Mouse (Mus musculus) gastrocnemius, postnatal 36 days (tissue): ENCODE data around the gene Cipc. TPM values are rescaled to one million over a fixed set of nuclear protein-coding genes. Genes with fewer than 3 reads are reported as not detected.

Experiments used
- DNase-seq, 2 experiments: peaks; one replicate each; pipeline ENCODE4 v3.0.0; 2022
- intact Hi-C: fragments of 180-260 bp; cut with DNase I; formaldehyde crosslinking; loops from one replicate; pipeline ENCODE4 v1.15.1; 2025
- long read RNA-seq, 2 experiments: library from polyadenylated mRNA; stranded (forward); transcript quantifications; one replicate each; pipeline ENCODE4 v2.0.0; 2021
- total RNA-seq, 2 experiments: library from RNA; stranded (reverse); gene quantifications; 2 replicates each; pipeline ENCODE4 v1.2.3; 2021

The Cipc gene
- 10 to 100 TPM; 26.3 to 30.3 TPM for total RNA-seq
- long read RNA-seq, experiment 1, full-length matches to known transcripts: 2 of 9 reads
- long read RNA-seq, experiment 1, partial matches to known transcripts: 2 of 9 reads
- long read RNA-seq, experiment 1, other reads (novel, unspliced or antisense): 5 of 9 reads
- long read RNA-seq, experiment 2, full-length matches to known transcripts: 5 of 8 reads
- long read RNA-seq, experiment 2, partial matches to known transcripts: 0 of 8 reads
- long read RNA-seq, experiment 2, other reads (novel, unspliced or antisense): 3 of 8 reads

DNA sequence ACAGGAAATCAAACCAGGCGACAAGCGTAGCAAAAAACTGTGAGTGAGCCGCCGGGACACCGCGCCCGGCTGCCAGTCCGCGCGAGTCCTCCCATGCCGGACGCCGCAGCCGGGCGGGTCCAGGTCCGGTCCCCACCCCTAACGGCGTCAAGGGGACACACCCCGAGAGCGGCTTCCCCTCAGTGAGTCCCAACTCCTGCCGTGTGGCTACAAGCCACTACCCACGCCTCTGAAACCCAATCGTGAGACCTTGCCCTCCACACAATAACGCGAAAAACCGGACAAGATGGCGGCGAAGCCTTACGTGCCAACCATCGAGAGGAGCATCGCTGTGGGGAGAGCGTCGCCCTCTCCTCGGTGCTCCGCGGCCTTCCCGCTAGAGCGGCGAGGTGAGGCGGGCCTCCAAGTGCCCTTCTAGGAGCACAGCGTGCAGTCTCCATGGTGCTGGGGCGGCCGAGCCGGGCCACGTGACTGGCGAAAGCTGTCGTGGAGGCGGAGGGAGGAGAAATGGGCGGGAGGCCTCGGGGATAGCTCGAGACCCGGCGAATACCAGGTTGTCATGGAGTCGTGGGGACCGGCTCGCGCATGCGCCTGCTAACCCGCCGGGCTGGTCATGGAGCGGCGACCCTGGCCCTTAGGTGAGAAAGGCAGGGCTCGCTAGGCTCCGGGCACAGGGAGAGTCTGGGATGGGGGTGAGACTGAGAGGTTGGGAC lies at the start of gene Cipc:
Gene Cipc (plus strand): TSS at position 182 of the 713 bp plus-strand sequence.
- DNase-seq: peak; percentile 93 to 98
- intact Hi-C loops: no loop called here

DNA sequence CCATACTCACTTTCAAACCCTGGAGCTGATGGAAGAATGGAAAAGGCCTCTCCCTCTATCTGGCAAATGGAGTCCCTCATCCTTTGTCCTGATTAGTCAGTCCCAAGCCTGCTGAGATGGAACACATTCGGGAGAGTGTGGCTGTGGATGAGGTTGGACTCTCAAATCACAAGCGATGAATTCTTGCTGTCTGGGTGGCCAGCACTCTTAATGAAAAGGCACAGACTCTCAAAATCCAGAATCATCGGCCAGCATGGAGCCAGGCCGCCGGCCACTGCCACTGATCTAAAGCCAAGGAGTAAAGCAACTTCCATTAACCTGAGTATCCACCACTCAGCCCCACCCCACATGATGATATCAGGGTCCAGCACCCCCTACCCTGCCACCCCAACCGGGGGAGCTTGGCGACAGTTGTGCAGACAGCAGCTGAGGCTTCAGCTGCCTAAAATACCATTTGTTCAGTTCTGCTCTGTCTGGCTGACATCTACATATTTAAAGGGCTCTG lies 49.0 kb upstream of the Cipc start:
- no peak for DNase-seq
- intact Hi-C loops: no loop called here

DNA sequence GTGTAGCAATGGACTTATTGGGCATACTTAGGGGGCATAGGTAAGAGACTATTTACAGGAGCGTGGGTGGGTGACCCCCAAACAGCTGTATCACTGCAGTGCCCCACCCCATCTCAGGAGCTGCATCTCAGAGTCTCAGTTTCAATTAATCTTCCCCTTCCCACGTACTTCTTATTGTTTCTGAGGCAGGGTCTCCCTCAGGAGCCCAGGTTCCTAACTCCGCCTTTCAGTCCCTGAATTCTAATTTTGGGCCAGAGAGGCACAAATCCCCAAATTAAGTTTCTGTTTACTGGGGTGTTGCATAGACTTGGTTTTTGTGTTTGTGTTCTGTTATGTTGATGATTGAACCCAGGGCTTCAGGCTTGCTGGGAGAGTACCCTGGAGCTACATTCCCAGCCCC lies 48.4 kb upstream of the Cipc start:
- intact Hi-C loops: no loop called here
- no peak for DNase-seq

DNA sequence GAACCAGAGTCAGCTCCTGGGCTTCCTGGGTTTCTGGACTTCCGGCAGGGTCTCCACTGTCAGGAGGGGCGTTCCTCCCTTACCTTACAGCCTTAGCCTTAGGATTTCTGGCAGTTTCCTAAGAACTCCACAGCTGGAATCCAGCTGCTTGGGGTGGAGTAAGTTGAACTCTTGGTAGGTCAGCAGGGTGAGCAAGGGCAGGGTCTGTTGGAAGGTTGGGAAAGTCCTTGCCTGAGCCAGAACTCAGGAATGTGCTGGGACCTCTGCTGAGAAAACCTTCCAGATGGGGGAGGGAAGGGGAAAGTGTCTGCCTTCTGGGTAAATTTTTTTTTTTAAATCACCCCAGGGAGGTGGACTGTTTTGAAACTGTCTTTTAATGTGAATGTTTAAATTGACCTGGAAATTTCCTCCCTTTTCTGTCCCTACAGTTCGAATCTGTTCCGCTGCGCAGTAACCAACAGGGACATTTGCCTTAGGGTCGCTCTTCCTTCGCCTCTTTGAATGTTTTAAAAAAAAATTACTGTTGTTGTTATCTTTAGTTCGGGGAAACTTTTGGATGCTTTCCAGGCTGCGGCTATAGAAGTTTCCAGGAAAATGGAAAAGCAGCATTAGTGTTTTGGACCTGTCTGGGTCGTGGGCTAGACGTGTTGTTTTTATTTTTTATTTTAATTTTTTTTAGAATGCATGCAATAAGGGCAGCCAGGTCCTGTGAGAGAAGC lies 47.2 kb upstream of the Cipc start:
- intact Hi-C loops: no loop called here

DNA sequence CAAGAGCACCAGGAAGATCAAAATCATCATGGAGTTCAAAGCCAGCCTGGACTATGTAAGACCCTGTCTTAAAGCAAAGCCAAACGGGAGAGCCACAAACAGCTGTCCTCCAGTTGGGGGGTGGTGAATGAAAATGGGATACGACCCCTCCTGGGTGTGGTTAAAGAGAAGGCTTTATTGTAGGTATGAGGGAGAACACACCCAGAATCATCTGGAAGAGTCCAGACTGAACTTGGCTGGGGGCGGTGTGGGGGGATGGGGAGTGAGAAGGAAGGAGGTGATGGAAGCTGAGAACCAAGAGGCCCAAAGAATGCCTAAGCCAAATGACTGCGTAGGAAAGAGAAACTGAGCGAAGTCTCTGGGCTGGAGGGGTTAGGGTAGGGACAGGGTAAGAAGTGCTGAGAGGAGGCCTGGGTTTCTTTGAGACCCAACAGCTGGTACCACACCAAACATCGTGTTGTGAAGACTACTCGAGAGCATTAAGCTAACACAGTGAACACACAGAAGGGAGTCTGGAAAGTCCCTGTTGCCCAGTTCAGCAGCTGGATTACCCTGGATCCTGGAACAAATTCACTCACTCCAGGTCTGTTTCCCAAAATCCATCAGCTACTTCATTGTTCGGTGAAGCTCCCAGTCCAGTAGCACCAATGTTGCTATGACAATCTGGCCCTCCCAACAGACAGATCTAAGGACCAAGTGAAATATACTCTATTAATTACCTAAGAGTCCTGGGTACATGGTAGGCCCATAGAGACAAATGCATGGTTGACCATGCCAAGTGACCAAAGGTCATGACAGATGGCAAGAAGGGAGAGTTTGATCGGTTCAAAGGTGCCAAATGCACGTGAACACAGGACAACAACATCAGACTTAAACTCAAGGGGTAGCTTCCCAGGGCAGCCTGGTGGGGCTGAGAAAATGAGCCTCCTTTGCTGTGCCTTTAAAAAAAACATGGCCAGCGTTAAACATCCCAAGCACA lies 42.7 kb upstream of the Cipc start:
- DNase-seq: no peak
- intact Hi-C loops: no loop called here

More for the DNA sequence above, 47.2 kb upstream of the Cipc start:
- DNase-seq: peak in 1 of 2 experiments; percentile 39

DNA sequence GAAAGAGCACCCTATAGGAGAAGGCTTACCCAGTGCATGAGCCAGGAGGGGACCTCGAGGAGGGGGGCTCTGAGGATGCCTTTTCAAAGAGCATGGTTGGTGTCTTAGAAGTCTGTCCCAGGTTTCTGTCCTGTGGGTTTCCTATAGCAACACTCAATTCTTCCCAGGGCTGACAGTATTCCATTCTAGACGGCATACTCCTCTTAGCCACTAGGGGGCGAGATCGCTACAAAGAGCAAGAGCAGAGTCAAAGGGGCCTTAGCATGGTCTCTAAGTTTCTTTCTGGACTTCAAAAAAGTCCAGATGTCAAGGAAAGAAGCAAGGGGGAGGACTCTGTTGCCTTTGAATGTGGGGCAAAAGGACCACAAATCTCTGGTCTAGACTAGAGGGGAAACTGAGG lies 41.6 kb upstream of the Cipc start:
- intact Hi-C loops: no loop called here
- DNase-seq: peak in 1 of 2 experiments; percentile 46

DNA sequence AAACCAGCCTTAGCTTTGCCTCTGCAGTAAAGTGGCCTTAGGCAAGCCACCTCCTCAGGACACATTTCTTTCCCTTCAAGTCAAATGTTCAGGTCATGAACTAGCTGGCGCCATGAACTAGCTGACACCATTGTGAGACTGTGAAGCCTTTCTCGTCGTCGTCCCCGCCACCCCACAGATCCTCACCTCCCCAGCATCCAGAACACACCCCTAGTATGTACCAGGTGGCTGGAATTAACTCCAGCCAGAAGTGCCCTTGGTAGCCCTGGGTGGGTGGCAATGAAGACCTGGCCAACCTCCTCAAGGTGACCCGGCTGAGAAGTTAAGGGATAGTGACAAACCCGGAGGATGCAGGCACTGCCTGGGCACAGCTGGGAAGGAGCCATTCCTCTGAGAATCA lies 41.0 kb upstream of the Cipc start:
- DNase-seq: no peak
- intact Hi-C loops: loop anchor here (1.0 kb wide), 1 partner anchor 110 kb away; no protein-coding TSS in a partner anchor

DNA sequence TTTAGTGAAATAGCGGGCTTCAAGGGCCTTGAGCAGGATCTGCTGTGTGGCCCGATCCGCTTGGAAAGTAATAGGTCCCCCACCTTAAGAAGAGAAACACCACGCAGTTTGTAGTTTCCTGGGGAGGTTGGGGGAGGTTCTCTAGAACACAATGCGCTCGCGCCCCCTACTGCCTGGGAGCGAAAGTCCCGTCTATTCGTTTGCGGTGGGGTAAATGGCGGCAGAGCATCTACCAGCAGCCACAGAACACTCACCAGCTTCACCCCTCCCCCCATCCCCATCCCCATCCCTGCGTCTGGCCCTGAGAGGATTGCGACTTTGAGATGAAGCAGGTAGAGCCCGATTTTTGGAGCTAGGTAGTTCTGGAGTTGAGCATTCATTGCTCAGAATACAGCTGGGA lies 40.4 kb upstream of the Cipc start:
- intact Hi-C loops: loop anchor here (1.0 kb wide), 1 partner anchor 110 kb away; no protein-coding TSS in a partner anchor
- DNase-seq: peak; percentile 79 to 81

DNA sequence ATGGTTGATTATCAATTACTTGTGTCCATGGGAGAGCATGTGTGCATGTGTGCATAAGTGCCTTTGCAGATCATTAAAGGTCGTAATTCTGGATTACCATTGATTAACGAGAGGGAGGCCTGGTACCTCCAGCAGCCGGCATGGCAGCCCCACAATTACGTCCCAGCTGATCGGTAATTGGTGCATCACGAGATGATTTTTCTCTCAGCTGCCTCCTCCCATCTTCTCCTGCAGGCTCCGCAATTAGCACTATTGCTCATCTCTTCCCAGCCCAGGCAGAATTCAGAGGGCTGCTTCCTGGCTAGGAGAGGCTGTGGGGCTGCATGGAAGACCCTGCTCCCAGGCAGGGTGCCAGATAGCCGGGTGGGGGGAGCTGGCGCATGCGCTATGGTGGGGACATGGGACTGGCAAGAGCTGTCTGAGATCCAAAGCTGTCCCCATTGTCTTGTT lies 35.3 kb upstream of the Cipc start:
- no peak for DNase-seq
- intact Hi-C loops: no loop called here

DNA sequence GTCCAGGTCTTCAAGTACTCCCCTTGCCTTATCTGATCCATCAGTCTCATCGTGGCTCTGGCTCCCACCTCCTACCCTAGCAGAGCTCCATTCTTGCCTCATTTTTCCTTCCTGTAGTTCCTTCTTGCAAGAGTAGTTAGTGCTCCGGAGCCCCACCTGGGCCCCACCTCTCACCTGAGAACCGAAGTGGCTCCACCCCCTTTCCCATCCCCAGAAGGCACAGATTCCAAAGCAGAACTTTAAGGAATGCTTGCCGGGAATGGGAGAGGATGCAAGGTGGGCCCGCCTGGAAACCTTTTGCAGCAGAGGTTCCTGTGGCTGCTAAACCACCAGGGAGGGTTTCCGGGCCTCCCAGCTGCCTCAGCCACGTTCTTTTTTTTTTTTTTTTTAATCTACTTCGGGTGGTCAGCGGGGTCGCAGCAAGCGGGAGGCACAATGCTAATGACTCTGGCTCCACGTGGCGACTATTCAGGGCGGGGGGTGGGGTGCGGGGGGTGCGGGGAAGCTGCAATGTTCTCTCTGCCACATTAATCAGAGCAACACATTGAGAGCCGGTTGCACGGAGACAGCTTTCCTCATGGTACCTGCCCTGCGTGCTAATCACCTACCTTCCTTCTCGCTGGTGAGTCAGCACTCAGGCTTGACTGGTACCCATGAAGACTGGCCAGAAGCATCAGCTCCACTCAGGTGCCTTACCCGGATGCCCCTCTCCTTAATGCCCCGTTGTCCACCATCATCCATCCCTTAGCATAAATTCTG lies 34.3 kb upstream of the Cipc start:
- intact Hi-C loops: no loop called here
- DNase-seq: no peak

DNA sequence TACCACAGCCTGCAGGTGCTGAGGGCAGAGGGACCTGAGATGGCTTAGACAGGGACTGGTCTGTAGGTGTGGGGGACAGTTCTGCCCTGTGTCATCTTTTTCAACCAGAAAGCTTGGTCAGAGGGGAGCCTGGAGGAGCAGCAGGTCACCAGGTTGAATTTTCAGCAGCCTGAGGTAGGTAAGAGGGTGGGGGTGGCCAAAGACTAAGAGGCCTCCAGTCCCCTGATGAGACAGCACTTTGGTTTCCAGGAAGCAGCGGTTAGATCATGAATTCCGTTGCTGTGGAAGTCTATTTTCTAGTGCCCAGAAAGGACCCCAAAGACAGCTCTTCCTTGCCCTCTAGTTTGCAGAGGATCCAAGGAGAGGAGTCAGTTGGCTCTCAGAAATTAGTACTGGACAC lies 32.5 kb upstream of the Cipc start:
- intact Hi-C loops: no loop called here
- no peak for DNase-seq

DNA sequence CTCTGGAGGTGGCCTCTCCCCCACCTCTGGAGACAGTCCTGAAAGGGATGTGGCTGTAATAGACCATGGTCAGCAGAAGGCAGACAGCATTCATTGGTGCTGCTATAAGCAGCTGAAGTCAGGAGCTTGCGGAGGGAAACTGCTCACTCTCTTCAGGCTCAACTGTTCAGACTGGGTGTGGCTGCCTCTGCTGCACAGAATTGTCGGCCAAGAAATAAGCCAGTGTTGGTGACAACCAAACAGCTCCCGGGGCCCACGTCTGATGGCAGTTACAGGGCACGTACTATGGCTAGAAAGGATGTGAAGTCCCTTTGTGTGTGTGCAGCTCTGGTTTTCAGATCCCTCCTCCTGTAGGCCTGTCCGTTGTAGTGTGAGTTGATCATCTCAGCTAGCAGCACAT lies 32.1 kb upstream of the Cipc start:
- DNase-seq: no peak
- intact Hi-C loops: no loop called here

DNA sequence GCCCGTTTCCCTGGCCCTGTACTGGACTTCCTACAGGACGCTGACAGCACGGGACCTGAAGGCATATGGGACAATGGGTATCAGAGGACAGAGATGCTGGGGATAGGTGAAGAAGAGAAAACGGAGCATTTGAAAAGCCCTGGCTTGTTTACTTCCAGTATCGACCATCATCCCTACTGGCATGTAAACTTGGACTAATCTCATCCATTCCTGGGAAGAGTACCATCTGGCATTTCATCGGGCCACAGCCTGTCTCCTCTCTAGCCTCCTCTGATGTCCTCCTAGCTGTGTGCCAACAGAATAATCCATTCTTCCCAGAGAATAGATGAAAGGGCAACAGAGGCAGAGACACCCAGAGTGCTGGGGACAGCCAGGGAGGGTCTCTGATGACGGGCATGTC lies 31.2 kb upstream of the Cipc start:
- DNase-seq: no peak
- intact Hi-C loops: no loop called here

DNA sequence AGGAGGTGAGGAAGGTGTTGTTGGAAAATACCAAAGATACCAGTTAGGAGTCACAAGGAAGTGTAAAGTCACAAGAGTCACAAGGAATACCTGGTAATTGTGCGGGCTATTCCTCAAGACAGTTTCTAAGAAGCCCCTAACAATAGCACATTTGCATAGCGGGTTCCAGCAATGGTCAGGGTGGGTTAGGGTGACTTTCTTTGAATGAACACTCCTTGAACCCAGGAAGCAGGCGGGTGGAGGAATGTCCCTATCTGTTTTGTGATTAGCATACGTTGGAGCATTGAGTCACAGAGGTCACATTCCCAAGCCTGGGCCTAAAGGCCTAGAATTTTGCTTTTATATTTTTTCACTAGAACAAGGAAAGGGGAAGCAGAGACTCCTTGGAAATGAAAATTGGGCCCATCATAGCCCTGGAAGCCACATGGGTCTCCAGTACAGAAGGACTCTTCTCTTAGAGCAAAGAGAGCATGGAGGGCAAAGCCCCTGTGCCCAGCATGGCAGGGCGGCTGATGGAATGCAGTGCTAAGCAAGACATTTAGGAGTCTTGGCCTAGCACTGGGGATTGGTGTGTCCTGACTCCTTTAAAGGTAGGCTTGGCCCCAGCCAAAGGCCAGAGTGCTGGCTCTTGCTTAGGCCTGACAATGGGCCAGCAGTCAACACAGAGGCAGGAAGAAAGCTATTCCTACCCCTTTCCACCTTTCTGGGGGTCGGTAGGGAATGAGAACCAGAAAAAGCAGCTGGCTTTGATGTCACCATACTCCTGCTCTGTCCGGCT lies 29.9 kb upstream of the Cipc start:
- intact Hi-C loops: no loop called here
- no peak for DNase-seq

DNA sequence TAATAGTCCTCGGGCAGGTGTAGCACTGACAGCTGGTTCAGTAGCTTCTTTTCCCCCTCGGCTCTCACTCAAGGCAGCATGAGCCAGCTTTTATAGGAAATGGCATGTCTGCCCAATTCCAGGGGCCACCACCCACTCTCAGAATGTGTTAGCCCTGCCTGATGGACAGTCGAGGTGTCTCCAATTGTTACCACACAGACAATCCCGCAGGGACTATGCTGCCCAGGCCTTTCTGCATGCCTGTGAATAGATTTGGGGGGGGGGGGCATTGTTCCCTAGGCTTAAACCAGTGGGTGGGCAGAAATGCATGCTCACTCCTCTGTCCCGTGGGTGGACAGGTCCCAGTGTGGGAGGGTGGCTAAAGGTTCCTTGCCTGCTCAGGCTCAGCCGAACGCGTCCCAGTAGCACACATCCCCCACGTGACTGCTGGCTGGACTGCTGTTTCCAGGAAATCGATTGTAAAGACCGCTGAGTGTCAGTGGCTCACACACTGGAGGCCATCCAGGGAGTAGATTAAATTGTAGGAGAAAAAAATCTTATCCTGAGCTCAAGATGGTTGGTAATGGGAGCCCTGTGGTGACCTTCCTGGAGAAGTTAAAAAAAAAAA lies 28.4 kb upstream of the Cipc start:
- intact Hi-C loops: no loop called here
- DNase-seq: no peak

DNA sequence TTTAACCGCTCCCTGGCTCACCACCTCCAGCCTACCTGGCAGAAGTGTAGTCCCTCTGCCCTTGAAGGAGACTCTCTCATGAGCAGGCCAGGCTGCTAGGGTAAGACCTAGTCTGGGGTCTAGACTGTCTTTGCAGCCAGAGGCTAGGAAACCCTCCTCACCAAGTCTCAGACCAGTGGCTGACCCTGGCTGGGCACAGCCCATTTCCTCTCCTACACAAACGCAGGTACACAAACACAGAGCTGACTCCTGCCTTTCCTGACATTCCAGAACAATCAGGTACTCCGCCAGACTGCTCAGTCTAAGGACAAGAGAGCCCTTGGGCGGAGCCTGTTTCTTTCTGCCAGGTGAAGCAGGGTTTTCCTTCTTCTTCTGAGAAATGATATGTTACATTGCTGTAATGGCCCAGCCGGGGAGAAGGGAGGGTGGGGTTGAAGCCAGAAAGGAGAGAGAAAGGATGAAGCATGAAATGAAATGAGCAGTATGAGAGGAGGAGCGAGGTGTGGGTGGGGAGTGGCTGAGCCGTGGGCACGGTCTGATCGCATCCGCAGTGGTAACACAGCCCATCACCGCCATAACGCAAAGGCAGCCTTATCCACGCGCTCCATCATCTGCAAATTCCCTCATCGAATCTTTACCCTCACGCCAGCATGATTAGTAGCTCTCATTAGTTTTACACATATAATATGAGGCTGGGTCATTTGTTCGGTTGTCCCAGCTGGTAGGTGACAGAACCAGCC lies 27.7 kb upstream of the Cipc start:
- DNase-seq: no peak
- intact Hi-C loops: no loop called here

DNA sequence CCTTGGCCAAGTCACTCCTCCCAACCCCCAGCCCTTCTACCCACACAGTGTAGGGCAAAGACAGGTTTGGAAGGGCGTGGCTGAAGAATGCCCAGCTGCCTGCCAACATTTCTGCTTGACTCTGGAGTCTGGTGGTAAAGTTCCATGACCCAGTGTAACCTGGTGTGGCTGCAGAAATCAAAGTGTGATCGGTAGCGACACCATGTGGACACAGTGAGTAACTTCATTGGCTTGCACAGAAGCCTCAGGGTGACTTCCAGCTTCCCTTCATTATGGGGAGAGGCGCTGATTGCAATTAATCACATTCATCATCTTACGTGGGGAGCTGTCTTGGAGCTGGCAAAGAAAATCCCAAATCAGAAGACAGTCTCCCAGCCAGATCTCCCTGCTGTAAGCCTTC lies 23.0 kb upstream of the Cipc start:
- peak; percentile 73 to 80 for DNase-seq
- intact Hi-C loops: loop anchor here (2.0 to 5.0 kb wide), 2 partner anchors 128 to 153 kb away; no protein-coding TSS in a partner anchor
